Mouse (Mus musculus): ENCODE data around the gene Epb41l5. TPM values are rescaled to one million over a fixed set of nuclear protein-coding genes. Genes with fewer than 3 reads are reported as not detected.

Gene Epb41l5
- polyA plus RNA-seq, 1 experiment from 2014 or later: 45.9 TPM

DNA sequence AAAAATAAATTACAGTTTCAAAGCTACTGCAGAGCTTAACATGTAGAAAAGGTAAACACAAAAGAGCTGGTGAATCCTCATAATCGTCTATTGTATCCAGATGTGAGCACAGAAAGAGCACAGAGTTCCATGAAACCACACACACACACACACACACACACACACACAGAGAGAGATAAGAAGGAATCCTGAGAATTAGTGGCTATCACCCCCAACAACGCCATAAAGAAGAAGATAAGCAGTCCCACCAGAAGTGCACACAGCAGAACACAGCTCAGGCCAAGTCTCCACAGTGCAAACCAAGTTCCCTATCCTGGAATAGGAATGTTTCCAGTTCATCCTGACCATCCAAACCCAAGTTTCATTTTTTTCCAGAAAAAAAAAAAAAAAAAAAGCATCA is 103.6 kb downstream of the Epb41l5 start:
- 18% methylated on average over 2 of the region's 2 CpGs for WGBS
- Histone ChIP-seq H3K4me3 (no peak overlapping the region), H3K4me2 (no peak overlapping the region), H3K27me3 (no peaks in the 10 kb centered on the region), H3K9me3 (no peaks in the 10 kb centered on the region), H3K4me1 (peaks cover 23% of the 10 kb centered on the region), H3K27ac (no peak overlapping the region), H3K9ac (no peak overlapping the region), H3K36me3 (0 out of 2 replicates have a peak, but pooled peaks cover 3% of the 10 kb centered on the region)
- ATAC-seq (ENCODE audit: borderline replicate concordance, extremely low read depth, low FRiP score, low TSS enrichment): no peak

DNA sequence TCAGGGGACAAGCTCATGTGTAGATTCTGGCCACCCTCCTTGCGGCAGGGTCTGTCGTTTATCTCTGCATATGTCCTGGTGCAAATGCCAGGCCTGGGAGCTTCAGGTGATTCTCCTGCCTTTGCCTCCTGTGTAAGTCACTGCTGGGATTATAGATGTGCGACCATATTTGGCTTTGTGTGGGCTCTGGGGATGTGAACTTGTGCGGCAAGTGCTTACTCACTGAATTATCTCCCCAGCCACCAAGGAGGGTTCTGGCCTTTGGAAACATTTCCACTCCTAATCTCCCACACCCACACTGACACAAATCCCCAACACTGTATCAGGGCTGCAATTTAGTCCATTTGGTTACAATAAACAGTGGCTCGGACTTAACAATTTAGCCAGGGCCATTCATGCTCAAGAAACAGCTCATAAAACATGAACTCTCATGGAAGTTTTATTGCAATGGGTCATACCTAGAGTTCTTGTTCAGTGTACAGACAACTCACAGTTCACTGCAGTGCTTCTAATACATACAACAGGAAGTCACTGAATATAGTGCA is 104.1 kb downstream of the Epb41l5 start:
- 0 out of 2 replicates have a peak, but pooled peaks cover 3% of the 10 kb centered on the region for H3K36me3 ChIP-seq
- no peaks in the 10 kb centered on the region for H3K9me3 ChIP-seq
- no peak overlapping the region for H3K9ac ChIP-seq
- H3K27ac ChIP-seq: no peak overlapping the region
- 57% methylated on average over 5 of the region's 5 CpGs for WGBS
- no peak overlapping the region for H3K4me3 ChIP-seq
- no peaks in the 10 kb centered on the region for H3K27me3 ChIP-seq
- no peak for ATAC-seq (ENCODE audit: borderline replicate concordance, extremely low read depth, low FRiP score, low TSS enrichment)
- no peak overlapping the region for H3K4me2 ChIP-seq
- H3K4me1 ChIP-seq: peaks cover 23% of the 10 kb centered on the region

DNA sequence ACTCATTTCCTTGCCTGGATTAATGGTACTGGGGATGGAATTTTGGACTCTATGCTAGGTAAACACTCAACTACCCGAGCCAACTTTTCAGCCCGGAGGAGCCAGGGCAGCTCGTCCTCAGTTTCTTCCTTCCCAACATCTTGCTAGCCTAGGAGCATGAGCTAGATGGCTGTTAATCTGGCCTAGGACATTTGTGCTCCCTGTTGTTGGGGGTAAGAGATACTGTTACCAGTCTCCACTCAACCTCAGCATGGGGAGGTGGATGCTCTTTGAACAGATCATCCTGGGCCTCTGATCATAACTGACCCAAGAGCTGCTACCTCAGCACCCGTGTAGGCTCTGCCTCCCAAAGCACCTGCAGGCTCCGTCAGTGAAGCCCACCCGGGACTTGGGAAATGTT is 105.5 kb downstream of the Epb41l5 start:
- Histone ChIP-seq H3K4me2 (no peak overlapping the region), H3K4me1 (peaks cover 23% of the 10 kb centered on the region), H3K36me3 (0 out of 2 replicates have a peak, but pooled peaks cover 3% of the 10 kb centered on the region), H3K4me3 (no peak overlapping the region), H3K9ac (no peak overlapping the region), H3K9me3 (no peaks in the 10 kb centered on the region), H3K27me3 (no peaks in the 10 kb centered on the region), H3K27ac (no peak overlapping the region)
- 74% methylated on average over 6 of the region's 6 CpGs for WGBS
- ATAC-seq (ENCODE audit: borderline replicate concordance, extremely low read depth, low FRiP score, low TSS enrichment): no peak

DNA sequence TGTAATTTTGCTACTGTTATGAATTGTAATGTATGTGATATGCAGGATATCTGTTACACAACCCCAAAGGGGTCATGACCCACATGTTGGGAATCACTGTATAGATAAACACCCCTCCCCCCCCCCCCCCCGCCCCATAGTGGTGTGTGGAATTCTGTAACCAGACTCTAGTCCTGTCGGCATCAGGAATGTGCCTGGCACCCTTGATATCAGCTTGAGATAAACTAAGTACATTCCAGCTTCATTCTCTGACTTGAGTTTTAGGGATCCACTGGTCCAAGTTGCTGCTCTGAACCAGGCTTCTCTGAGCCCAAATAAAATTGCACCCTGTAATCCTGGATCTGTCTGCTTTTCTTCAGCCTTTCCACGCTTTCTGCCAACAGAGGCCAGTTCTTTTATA is 107.2 kb downstream of the Epb41l5 start:
- no peak overlapping the region for H3K4me2 ChIP-seq
- ATAC-seq (ENCODE audit: borderline replicate concordance, extremely low read depth, low FRiP score, low TSS enrichment): no peak
- no peaks in the 10 kb centered on the region for H3K36me3 ChIP-seq
- no peaks in the 10 kb centered on the region for H3K9me3 ChIP-seq
- H3K27me3 ChIP-seq: no peaks in the 10 kb centered on the region
- H3K4me1 ChIP-seq: peaks cover 19% of the 10 kb centered on the region
- no peak overlapping the region for H3K9ac ChIP-seq
- peak overlapping the region; percentile 31 for H3K27ac ChIP-seq
- no peak overlapping the region for H3K4me3 ChIP-seq
- WGBS: 38% methylated on average over 3 of the region's 3 CpGs

DNA sequence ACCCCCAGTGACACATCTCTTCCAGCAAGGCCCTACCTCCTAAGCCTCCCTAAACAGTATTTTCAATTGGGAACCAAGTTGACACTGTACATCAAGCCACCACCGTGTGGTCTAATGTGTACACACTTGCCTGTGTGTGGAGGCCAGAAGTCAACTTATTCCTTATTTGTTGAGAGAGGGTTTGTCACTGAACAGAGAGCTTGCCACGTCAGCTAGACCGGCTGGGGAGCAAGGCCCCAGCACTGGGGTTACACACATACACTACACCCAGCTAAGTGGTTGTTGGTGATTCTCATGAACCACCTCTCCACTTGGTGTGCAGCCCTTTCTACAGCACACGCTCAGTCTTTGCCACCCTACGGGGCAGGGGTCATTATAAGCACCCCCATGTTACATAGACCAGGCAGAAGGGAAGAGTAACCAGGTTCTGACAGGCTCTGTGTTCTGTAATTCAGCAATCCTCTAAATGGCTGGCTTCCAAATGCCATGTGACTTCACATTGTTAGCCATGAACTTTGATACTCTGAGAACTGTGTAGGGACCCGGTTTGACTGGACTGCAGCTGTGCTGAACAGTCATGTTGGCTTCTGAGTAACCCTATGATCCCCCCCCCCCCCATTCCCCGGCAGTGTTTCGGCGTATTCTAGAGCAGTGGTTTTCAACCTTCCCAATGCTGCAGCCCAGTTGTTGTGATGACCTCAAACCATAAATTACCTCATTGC is 107.8 kb downstream of the Epb41l5 start:
- Histone ChIP-seq H3K9ac (no peak overlapping the region), H3K36me3 (no peaks in the 10 kb centered on the region), H3K4me3 (no peak overlapping the region), H3K4me1 (peaks cover 19% of the 10 kb centered on the region), H3K27me3 (no peaks in the 10 kb centered on the region), H3K9me3 (no peaks in the 10 kb centered on the region), H3K4me2 (no peak overlapping the region), H3K27ac (peak overlapping the region; percentile 31; the same call in 1 of the 2 replicates)
- WGBS: 38% methylated on average over 9 of the region's 9 CpGs
- ATAC-seq (ENCODE audit: borderline replicate concordance, extremely low read depth, low FRiP score, low TSS enrichment): peak; percentile 25; the same call in 1 of the 2 replicates

DNA sequence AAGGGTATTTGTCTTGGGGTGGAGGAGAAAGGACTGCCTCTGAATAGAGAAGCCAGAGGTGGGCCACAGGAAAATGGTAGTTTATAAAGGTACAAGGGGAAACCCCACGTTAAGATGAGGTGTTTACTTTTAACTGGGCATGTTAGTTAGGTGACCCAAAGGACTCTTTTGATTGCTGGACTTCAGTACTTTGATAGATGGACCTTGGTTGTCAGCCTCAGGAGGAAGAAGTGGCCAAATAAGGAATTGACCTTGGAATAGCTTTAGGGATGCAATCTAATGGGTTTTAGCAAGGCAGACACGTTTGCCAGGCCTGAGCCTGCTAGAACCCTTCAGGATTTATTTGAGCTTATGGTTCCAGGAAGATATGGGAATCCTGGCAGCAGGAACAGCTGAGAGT is 109.5 kb downstream of the Epb41l5 start:
- Histone ChIP-seq H3K36me3 (no peaks in the 10 kb centered on the region), H3K4me1 (peaks cover 19% of the 10 kb centered on the region), H3K27ac (no peak overlapping the region), H3K4me3 (no peak overlapping the region), H3K9ac (no peak overlapping the region), H3K9me3 (no peaks in the 10 kb centered on the region), H3K4me2 (no peak overlapping the region), H3K27me3 (no peaks in the 10 kb centered on the region)
- no peak for ATAC-seq (ENCODE audit: borderline replicate concordance, extremely low read depth, low FRiP score, low TSS enrichment)
- WGBS: 29% methylated on average over 2 of the region's 2 CpGs

DNA sequence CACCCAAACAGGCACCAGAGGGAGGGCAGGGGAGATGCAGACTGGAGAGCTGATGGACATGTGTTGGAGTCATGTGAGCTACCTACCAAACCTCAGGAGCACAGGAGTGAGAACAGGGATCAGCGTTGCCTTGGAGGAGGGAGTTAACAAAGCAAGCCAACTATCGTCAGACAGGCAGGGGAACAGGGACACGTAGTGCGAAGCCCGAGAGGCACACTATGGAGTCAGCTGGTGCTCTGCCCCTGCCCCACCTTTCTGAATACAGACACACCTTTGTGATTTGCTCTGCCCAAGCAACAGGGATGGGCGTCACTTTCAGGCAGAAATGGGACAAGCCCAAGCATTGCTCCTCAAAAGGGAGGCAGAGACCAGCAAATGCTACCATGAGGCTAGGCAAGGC is 111.1 kb downstream of the Epb41l5 start:
- peaks cover 11% of the 10 kb centered on the region for H3K4me1 ChIP-seq
- H3K36me3 ChIP-seq: no peaks in the 10 kb centered on the region
- H3K4me3 ChIP-seq: no peak overlapping the region
- no peak overlapping the region for H3K27ac ChIP-seq
- no peaks in the 10 kb centered on the region for H3K9me3 ChIP-seq
- ATAC-seq (ENCODE audit: borderline replicate concordance, extremely low read depth, low FRiP score, low TSS enrichment): no peak
- H3K27me3 ChIP-seq: no peaks in the 10 kb centered on the region
- no peak overlapping the region for H3K9ac ChIP-seq
- 88% methylated on average over 6 of the region's 6 CpGs for WGBS
- H3K4me2 ChIP-seq: no peak overlapping the region

DNA sequence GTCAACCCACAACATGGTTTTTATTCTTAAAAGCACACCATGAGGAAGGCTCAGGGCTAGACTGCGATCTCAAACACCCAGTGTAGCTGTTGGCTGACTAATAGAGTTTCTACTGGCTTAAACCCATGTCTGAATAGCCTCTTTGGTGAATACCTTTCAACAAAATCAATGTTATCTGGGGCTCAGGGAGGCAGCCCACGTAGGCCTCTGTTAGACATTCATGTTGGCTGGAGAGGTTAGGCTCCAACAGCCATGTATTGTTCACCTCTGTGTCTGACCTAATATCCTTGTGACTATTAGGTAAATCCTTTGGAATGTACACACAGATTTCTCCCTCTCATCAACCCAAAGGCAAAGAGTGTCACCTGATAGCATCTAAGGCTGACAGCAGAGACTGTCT is 112.7 kb downstream of the Epb41l5 start:
- H3K4me1 ChIP-seq: no peaks in the 10 kb centered on the region
- H3K4me2 ChIP-seq: no peak overlapping the region

DNA sequence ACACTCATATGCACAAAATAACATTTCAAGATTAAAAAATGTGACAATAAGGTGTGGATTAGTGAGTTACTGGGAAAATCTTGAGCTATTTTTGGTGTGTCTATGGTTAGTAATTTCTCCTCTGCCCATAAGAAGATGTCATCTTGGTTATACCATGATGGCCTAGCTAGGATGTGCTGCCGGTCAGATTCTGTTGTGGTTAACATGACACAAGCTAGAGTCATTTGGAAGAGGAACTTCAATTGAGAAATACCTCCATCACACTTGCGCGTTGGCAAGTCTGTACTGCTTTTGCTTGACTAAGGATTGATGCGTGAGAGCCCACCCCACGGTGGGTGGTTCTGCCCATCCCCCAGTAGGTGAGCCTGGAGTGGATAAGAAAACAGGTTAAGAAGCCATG is 114.5 kb downstream of the Epb41l5 start:
- WGBS: 90% methylated on average over 5 of the region's 5 CpGs
- H3K9me3 ChIP-seq: no peaks in the 10 kb centered on the region
- H3K4me3 ChIP-seq: no peak overlapping the region
- no peak for ATAC-seq (ENCODE audit: borderline replicate concordance, extremely low read depth, low FRiP score, low TSS enrichment)
- H3K9ac ChIP-seq: no peak overlapping the region
- peaks cover 7% of the 10 kb centered on the region; the same call in 1 of the 2 replicates for H3K4me1 ChIP-seq
- H3K27ac ChIP-seq: no peak overlapping the region
- H3K27me3 ChIP-seq: no peaks in the 10 kb centered on the region
- H3K36me3 ChIP-seq: peaks cover 2% of the 10 kb centered on the region
- H3K4me2 ChIP-seq: no peak overlapping the region

More for the DNA sequence above, 112.7 kb downstream of the Epb41l5 start:
- 66% methylated on average over 2 of the region's 2 CpGs for WGBS
- Histone ChIP-seq H3K4me3 (no peak overlapping the region), H3K27me3 (no peaks in the 10 kb centered on the region), H3K9me3 (no peaks in the 10 kb centered on the region), H3K9ac (no peak overlapping the region), H3K36me3 (no peaks in the 10 kb centered on the region), H3K27ac (no peak overlapping the region)
- no peak for ATAC-seq (ENCODE audit: borderline replicate concordance, extremely low read depth, low FRiP score, low TSS enrichment)

DNA sequence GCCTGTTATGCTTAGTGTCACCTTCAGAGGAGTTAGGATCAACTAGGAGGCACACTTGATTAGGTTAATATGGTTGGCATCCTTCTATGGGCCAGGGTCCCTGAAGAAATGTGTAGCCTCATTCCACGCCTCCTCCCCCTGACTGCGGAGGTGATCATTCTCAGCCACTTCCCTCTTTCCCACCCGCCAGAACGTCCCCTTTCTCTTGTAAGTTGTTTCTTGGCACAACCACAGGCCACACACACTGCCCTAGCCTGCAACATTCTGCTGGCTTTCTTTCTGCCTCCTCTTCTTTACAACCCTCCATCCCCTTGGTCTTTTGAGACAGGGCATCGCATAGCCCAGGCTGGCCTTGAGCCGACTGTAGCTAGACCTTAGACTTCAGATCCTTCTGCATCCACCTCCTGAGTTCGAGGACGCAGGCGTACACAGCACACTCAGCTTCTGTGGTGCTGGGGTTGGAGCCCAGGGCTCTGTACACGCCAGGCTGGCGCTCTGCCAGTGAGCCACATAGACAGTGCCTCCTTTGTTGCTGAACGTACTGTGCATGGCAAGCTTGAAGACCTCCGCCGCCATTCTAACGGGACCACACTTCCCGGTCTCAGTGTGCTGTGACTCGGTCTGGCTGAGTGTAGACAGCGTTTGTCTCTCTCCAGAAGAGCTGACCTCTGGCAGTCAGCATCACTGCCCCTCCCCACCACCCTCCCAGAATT is 115.6 kb downstream of the Epb41l5 start:
- Histone ChIP-seq H3K4me2 (no peak overlapping the region), H3K9ac (no peak overlapping the region), H3K27me3 (no peaks in the 10 kb centered on the region), H3K36me3 (peaks cover 13% of the 10 kb centered on the region), H3K4me1 (peaks cover 7% of the 10 kb centered on the region; the same call in 1 of the 2 replicates), H3K4me3 (no peak overlapping the region), H3K27ac (no peak overlapping the region), H3K9me3 (no peaks in the 10 kb centered on the region)
- ATAC-seq (ENCODE audit: borderline replicate concordance, extremely low read depth, low FRiP score, low TSS enrichment): peak; percentile 28; the same call in 1 of the 2 replicates
- WGBS: 71% methylated on average over 18 of the region's 18 CpGs

DNA sequence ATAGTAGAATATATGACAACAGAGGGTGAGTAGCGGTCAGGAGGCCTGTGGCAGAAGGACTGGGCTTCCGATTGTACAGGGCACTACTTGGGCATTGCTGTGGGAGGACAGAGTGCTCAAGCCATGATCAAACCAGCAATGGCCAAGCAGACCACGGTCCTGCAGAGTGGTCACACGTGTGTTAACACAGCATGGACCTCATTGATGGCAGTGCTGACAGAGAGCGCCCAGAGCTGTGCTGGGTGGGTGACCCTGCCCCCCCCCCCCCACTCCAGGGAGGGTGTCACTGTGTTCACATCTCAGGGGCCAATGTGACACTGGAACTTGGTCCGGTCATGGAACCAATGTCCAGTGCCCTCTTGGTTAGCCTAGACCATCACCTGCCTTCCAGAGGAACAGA is 116.6 kb downstream of the Epb41l5 start:
- no peak for ATAC-seq (ENCODE audit: borderline replicate concordance, extremely low read depth, low FRiP score, low TSS enrichment)
- H3K4me1 ChIP-seq: peaks cover 7% of the 10 kb centered on the region; the same call in 1 of the 2 replicates
- peaks cover 24% of the 10 kb centered on the region for H3K36me3 ChIP-seq
- no peaks in the 10 kb centered on the region for H3K27me3 ChIP-seq
- H3K9ac ChIP-seq: no peak overlapping the region
- 92% methylated on average over 6 of the region's 6 CpGs for WGBS
- H3K4me2 ChIP-seq: no peak overlapping the region
- no peaks in the 10 kb centered on the region for H3K9me3 ChIP-seq
- H3K4me3 ChIP-seq: no peak overlapping the region
- no peak overlapping the region for H3K27ac ChIP-seq

DNA sequence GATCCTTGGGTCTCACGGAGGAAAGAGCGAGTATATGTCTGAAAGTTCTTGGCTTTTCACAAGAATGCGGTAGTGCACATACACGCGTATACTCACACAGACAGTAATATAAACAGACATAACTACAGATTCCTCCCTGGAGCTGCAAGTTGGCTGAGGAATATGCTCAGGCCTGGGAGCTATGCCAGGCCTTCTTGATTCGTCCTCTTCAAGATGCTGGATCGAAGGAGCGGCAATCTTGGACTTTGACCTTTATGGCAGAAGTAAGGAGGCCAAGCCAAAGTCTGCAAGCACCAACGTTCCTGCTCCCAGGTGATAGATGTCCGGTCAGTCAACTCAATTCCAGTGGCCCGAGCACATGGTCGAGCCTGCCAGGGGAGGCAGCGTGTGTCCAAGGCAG is 117.9 kb downstream of the Epb41l5 start:
- Histone ChIP-seq H3K9me3 (no peaks in the 10 kb centered on the region), H3K4me3 (no peak overlapping the region), H3K4me2 (no peak overlapping the region), H3K27me3 (no peaks in the 10 kb centered on the region), H3K4me1 (peaks cover 15% of the 10 kb centered on the region), H3K9ac (no peak overlapping the region), H3K36me3 (peaks cover 27% of the 10 kb centered on the region), H3K27ac (peak overlapping the region; percentile 73)
- ATAC-seq (ENCODE audit: borderline replicate concordance, extremely low read depth, low FRiP score, low TSS enrichment): no peak
- 50% methylated on average over 13 of the region's 13 CpGs for WGBS

Data from lung, embryonic 15.5 days (tissue).